Mouse (Mus musculus) right cerebral cortex, adult 18-20 months (tissue): ENCODE results near the gene Emilin1.

Experiments used
- DNase-seq: peaks from one replicate; pipeline ENCODE4 v3.0.0; 2022; ENCODE audit warnings: mixed read lengths

Gene Emilin1

DNA sequence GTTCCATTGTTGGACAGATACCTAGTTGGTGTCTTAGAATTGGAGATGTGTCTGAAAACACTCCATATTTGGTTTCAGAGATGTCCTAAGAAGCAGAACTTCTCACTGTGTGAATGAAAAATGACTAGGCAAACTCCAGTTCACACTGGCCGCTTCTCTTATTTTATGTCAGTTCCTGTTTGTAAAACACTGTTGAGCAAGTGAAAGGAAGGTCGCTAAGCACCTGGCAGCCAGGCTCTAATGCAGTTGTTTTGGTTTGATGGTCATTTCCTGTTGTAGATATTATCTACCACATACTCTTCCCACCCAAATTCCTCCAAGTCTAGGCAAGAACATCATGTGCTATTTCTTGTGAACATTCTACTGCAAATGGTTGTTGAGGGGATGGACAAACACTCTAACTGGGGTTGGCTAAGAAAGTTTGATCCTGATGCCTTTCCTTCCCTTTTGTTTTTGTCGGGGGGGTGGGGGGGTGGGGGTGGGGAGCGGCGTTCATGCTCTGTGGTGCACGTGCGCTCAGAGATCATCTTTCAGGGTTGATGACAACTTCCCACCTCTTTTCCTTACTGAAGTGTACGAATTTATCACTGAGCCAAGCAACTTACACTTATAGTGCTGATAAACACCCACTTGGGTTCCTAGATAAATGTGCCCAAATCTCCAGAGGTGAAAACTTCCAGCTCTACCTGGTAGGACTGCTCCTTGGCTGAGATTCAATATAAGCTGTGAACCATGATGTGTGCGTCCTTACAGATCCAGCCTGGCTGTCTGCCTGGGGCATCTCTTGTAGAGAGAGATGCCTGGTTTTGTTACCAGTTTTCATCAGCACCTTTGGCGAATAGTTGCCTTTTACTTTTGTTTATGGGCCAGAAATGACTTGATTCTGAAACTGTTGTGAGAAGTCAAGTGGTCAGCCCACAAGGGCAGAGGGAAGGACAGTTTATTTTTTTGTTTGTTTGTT lies 48.6 kb downstream of the Emilin1 start:
- no peak for DNase-seq

DNA sequence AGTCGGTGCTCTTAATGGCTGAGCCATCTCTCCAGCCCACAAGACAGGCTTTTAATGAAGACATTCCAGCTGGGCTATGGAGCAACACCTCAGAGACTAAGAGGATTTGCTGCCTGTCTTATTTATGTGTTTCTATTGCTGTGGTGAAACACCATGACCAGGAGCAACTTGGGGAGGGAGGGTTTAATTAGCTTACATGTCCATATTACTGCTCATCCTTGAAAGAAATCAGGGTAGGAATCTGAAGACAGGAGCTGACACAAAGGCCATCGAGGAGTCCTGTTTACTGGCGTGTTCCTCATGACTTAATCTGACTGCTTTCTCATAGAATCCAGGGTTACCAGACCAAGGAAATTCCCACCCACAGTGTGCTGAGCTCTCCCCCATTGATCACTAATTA lies 50.7 kb downstream of the Emilin1 start:
- no peak for DNase-seq

DNA sequence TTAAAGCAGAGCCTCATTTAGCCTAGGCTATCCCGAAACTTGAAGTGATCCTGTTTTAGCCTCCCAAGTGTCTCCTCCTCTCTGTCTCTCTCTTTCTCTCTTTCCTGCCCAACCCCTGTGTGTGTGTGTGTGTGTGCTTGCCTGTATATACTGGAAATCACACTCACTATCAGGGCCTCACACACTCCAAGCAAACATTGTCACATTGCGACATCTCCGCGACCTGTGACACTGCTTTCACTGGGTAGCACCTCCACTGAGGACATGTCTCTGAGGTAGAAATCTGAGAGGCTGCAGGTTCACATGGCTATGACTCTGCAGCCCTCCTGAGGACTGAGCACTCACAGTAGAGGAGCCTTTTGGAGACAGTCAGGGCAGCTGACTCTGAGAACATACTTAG lies 53.0 kb downstream of the Emilin1 start:
- no peak for DNase-seq

DNA sequence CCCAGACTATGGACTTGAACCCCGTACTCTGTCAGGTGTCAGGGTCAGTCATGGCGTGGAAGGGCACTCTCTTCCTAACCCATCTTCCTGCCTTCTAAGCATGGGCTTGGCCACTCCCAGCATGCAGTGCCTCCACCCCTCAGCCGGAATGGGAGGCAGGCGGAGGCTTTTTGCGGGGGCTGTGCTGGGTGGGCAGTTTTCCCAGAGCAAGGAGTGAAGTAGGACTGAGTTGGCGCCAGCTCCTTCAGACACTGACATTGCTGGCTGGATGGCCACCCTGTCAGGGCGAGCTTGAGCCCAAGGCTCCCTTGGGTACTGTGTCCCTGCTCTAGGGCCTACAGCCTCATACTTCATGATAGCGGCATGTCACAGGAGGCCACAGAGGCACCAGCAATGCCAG lies 55.2 kb downstream of the Emilin1 start, which contains the start of gene Tcf23:
Tcf23 (plus strand) TSS at position 247 of the 400 bp plus-strand sequence.
- no peak for DNase-seq

DNA sequence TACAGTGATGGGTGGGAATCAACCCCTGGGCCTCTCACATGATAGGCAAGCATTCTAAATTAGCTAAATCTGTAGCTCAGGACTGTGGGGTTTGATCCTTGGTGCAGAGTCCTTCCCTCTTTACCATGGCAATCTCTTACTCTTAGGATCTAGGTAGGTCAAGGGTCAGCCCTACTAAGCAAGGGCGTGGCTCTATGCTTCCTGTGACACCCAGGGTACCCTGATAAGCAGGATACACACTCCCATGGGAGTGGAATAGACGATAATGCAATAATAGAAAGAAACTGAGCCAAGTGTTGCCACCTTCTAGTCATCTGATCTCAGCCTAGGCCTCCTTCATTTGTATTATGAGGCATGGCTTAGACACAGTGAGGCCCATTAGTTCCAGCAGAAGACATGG lies 56.2 kb downstream of the Emilin1 start:
- no peak for DNase-seq
